Comparison of ENCODE assay signal across 10 mouse cellular contexts in the genomic region with DNA sequence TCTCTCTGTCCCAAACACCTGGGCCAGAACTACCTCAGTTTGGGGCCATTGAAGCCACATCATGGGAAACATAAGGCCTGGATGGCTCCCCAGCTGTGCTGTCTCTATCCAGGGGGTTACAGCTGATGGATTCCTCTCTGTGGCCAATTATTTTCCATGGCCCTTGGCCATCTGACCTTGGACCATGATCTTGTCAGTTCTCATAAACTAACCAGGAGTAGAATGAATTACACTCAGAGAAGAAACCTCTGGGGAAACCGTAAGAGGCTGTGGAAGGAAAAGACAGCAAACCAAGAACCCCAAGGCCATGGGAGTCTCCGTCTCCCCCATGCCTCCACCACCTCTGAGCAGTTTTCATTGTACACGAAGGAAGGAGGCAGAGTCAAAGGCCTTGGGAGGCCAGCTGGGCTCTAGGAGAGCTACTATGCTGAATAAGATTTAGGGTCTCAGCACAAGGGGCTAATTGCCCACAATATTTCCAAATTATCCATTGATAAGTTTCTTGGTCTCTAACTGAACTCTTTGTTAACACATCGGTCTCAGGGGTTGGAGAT.
DNase-seq lines count a peak whose midpoint lies in the region; ATAC-seq and TF ChIP-seq lines count a peak whose summit lies in the region.
"Had no signal": no experiment of that assay in that cellular context is flagged by ENCODE, and none has a peak within 500 bp of the region (broad histone marks: within the 10 kb centered on the region; RNA-seq: fewer than 3 reads in every experiment).

No protein-coding gene starts in this region.

- intact Hi-C loops in heart, postnatal 25 days (cut with DNase I) = loop anchor here (10.0 kb wide), 5 partner anchors 88 to 1538 kb away; a partner anchor contains a TSS

- TF ChIP-seq POLR2A in thymus, adult 2 months (IDR thresholded peaks at IDR 0.05; ENCODE audit: control insufficient read depth, extremely low read depth, insufficient read depth, low read length, poor library complexity) = no peak

- no peaks in the 10 kb centered on the region for H3K27me3 ChIP-seq in embryonic facial prominence, embryonic 12.5 days
- H3K27me3 ChIP-seq in kidney, embryonic 14.5 days (ENCODE audit: control insufficient read depth, insufficient read depth, low read length) = 0 out of 2 replicates have a peak, but pooled peaks cover 4% of the 10 kb centered on the region
- H3K27me3 ChIP-seq in lung, embryonic 16.5 days (ENCODE audit: control insufficient read depth, insufficient read depth, low read depth, low read length) = no peaks in the 10 kb centered on the region
- no peaks in the 10 kb centered on the region for H3K27me3 ChIP-seq in thymus, adult 2 months (ENCODE audit: control insufficient read depth, insufficient read depth, low read length)

- no peak for ATAC-seq in embryonic facial prominence, embryonic 12.5 days (ENCODE audit: insufficient number of reproducible peaks, insufficient read depth, low FRiP score, low TSS enrichment)
- peak; percentile 80 for ATAC-seq in kidney, embryonic 14.5 days (ENCODE audit: low FRiP score, low TSS enrichment)
- peak; percentile 65 for ATAC-seq in lung, embryonic 16.5 days (ENCODE audit: low read depth)
- ATAC-seq: CD4-positive, CD25-positive, alpha-beta regulatory T cell, adult 4 months had no signal

- H3K4me2 ChIP-seq in embryonic facial prominence, embryonic 12.5 days (replicated peaks) = no peak overlapping the region
- no peak overlapping the region for H3K4me2 ChIP-seq in kidney, embryonic 14.5 days (replicated peaks; ENCODE audit: low read depth, low read length)
- no peak overlapping the region for H3K4me2 ChIP-seq in lung, embryonic 16.5 days (ENCODE audit: low read depth, low read length)

- no peak overlapping the region for H3K4me3 ChIP-seq in embryonic facial prominence, embryonic 12.5 days
- no peak overlapping the region for H3K4me3 ChIP-seq in kidney, embryonic 14.5 days (ENCODE audit: low read length)
- no peak overlapping the region for H3K4me3 ChIP-seq in lung, embryonic 16.5 days (ENCODE audit: low read length)
- no peak overlapping the region for H3K4me3 ChIP-seq in thymus, adult 2 months (ENCODE audit: control insufficient read depth, insufficient read depth, low read length)

- H3K27ac ChIP-seq in embryonic facial prominence, embryonic 12.5 days = peak overlapping the region; percentile 74
- no peak overlapping the region for H3K27ac ChIP-seq in kidney, embryonic 14.5 days (ENCODE audit: low read depth, low read length)
- H3K27ac ChIP-seq in lung, embryonic 16.5 days (ENCODE audit: low read length) = peak overlapping the region; percentile 85
- H3K27ac ChIP-seq in thymus, adult 2 months (ENCODE audit: control insufficient read depth, insufficient read depth, low read length) = no peak overlapping the region

- peak; percentile 11 for DNase-seq in heart, adult 8-10 months (ENCODE audit: low spot score)
- DNase-seq in heart, postnatal 25 days (ENCODE audit: low spot score) = no peak
- no peak for DNase-seq in thymus, adult 2 months
- DNase-seq in spleen, adult 12 weeks (ENCODE audit: low spot score) = no peak
- no peak for DNase-seq in urinary bladder, adult 2 months (ENCODE audit: low spot score)
- DNase-seq: right cerebral cortex, postnatal 25 days had no signal

- no peak overlapping the region for H3K9ac ChIP-seq in embryonic facial prominence, embryonic 12.5 days
- no peak overlapping the region for H3K9ac ChIP-seq in kidney, embryonic 14.5 days (ENCODE audit: low read depth, low read length)
- H3K9ac ChIP-seq in lung, embryonic 16.5 days (ENCODE audit: low read length) = no peak overlapping the region

- WGBS in embryonic facial prominence, embryonic 12.5 days = 62% methylated on average over 4 of the region's 4 CpGs
- 37% methylated on average over 4 of the region's 4 CpGs for WGBS in kidney, embryonic 14.5 days
- 54% methylated on average over 4 of the region's 4 CpGs for WGBS in lung, embryonic 16.5 days
- 87% methylated on average over 4 of the region's 4 CpGs for WGBS in thymus, adult 2 months

- peaks cover 16% of the 10 kb centered on the region; the same call in 1 of the 2 replicates for H3K4me1 ChIP-seq in embryonic facial prominence, embryonic 12.5 days
- H3K4me1 ChIP-seq in kidney, embryonic 14.5 days (ENCODE audit: control insufficient read depth, insufficient read depth, low read length) = no peaks in the 10 kb centered on the region
- H3K4me1 ChIP-seq in lung, embryonic 16.5 days (replicated peaks; ENCODE audit: control insufficient read depth, insufficient read depth, low read length) = no peaks in the 10 kb centered on the region; the same call in 1 of the 2 replicates
- H3K4me1 ChIP-seq in thymus, adult 2 months (replicated peaks; ENCODE audit: control insufficient read depth, insufficient read depth, low read length) = no peaks in the 10 kb centered on the region

- H3K36me3 ChIP-seq in embryonic facial prominence, embryonic 12.5 days = no peaks in the 10 kb centered on the region
- H3K36me3 ChIP-seq in kidney, embryonic 14.5 days (ENCODE audit: control insufficient read depth, insufficient read depth, low read length) = no peaks in the 10 kb centered on the region
- no peaks in the 10 kb centered on the region for H3K36me3 ChIP-seq in lung, embryonic 16.5 days (ENCODE audit: control insufficient read depth, insufficient read depth, low read length)
- H3K36me3 ChIP-seq in thymus, adult 2 months (ENCODE audit: control insufficient read depth, insufficient read depth, low read length) = no peaks in the 10 kb centered on the region

- TF ChIP-seq CTCF in thymus, adult 2 months (IDR thresholded peaks at IDR 0.05; ENCODE audit: borderline replicate concordance, control insufficient read depth, extremely low read depth, insufficient read depth, low read length, poor library complexity) = no peak

- H3K9me3 ChIP-seq in embryonic facial prominence, embryonic 12.5 days = no peaks in the 10 kb centered on the region
- no peaks in the 10 kb centered on the region for H3K9me3 ChIP-seq in kidney, embryonic 14.5 days (ENCODE audit: control insufficient read depth, low read length)
- no peaks in the 10 kb centered on the region for H3K9me3 ChIP-seq in lung, embryonic 16.5 days (ENCODE audit: control insufficient read depth, low read length)

Comparison
In these comparisons a context has a peak if more than half of its experiments do, and no peak if none do; other contexts are left out.
1. H3K27ac ChIP-seq: peak in embryonic facial prominence, embryonic 12.5 days (single experiment) and lung, embryonic 16.5 days (single experiment); none in kidney, embryonic 14.5 days (single experiment) and thymus, adult 2 months (single experiment).